Mouse (Mus musculus) right cerebral cortex, postnatal 36 days (tissue): ENCODE measurements around the gene Cbarp.

ENCODE experiments used
- DNase-seq, 2 experiments: peaks; one replicate each; pipeline ENCODE4 v3.0.0; 2022; ENCODE audit warnings: low spot score in 2 of 2, mixed read lengths in 1 of 2

The Cbarp gene

DNA sequence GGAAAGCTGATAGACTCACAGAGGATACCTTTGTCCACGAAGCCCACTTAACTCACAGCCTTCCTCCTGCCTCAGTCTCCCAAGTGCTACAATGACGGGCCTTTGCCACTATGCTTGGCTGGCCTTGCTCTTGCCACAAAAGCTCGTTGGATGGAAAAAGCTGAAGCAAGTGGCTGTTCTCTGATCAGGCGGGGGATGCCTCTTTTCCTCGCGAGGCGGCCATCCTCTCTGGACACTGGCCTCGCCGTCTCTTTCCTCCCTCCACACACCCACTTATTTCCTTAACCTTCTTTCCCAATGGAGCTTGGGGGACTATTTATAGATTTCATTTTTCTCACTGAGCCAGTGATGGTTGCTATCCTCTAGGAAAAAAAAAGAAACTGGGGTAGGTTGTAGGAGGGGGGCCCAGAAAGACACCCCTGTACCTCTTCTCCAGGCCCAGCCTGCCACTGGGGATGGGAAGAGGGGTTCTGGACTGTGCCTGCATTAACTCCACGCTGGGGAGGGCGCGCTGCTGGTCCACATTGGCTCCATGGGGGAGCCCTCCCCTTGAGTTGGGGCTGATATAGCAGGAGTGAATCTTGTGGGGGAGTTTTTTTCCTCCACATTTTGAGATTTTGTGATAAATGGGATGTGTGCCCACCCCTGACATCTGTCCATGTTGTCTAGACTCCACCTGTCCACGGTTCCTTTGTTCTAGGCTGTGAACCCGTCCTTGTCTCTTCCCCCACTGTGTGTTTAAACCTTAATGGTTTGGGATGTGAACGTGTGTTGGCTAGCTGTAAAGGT lies 16.7 kb upstream of the Cbarp start:
- DNase-seq, result no peak

DNA sequence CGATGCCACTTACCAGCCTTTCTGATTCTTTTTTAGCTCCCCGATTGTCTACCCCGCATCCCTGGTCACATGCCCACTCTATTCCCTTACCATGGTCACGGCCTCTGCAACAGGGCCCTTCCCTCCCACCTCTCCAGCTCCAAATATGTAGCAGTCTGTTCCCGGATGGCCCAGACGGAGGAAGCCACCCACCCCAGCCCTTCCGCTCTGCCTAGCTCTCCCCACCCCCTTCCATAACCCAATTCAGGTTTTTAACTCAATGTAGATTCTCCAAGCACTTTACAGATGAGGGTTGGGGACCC lies 16.1 kb upstream of the Cbarp start:
- DNase-seq, result no peak

- no peak for DNase-seq
Measured at GRCm38 (mm10) chr10:80156002-80156751, 15.5 kb upstream of the Cbarp start.

- no peak for DNase-seq
Measured at GRCm38 (mm10) chr10:80155277-80155676, 14.6 kb upstream of the Cbarp start.

GRCm38 (mm10) chr10:80154384-80154783 lies 13.7 kb upstream of the Cbarp start:
- no peak for DNase-seq

GRCm38 (mm10) chr10:80153713-80154112 lies 13.1 kb upstream of the Cbarp start:
- DNase-seq, result no peak

DNA sequence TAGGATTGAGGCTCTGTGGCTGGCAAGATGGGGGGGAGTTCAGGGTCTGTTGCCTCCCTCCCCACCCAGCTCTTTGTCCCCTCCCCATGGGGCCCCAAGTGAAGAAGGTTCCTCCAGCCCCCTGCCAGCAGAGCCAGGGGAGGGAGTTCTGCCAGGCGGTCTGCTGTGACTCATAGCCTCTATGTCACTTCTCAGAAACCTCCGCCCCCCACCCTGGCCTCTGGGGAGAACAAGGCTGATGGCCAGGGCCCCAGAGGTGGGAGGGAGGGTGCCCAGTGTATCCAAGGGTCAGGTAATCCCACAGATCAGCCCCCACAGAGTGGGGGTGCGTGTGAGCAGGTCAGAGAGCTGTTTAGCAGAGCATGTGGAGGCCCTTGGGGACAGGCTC lies 12.2 kb upstream of the Cbarp start:
- no peak for DNase-seq

- DNase-seq, result no peak
Measured at GRCm38 (mm10) chr10:80152071-80152872, 11.6 kb upstream of the Cbarp start.

DNA sequence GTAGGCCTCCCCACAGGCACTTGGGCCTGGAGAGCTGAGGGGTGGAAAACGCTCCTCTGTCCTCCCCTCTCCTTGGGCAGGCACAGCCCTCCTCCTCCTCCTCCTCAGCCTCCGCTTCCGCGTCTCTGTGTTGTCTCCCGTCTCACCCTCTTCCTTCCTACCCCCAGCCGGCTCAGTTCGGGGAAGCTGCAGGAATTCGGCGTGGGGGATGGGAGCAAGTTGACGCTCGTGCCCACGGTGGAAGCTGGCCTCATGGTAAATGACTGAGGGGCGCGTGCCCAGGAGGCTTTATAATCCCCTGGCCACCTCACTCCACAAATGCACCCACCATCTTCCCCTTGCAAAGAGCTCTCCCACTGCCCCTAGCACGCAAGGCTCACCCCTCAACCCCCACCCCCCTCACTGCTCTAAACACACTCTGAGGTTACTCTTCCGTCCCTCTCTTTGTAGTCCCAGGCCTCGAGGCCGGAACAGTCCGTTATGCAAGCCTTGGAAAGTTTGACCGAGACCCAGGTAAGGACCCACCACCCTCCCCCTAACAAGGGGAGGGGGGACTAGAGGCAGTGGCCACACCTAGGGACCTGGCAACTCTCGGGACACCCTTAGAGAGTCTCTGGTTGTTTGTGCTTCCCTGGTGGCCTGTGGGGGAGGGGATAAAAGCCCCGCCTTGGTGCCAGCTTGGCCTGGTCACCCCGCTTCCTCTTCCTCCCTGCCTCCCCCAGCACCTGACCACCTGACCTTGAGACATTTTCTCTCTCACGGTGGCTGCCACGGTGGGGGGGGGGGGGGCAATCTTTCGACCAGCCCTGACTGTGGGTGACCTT lies 10.8 kb upstream of the Cbarp start:
- DNase-seq, result no peak

GRCm38 (mm10) chr10:80150226-80151210 lies 9.9 kb upstream of the Cbarp start:
- DNase-seq, result no peak

- peak; percentile 98 for DNase-seq
Measured at GRCm38 (mm10) chr10:80149291-80150225, 8.9 kb upstream of the Cbarp start.

DNA sequence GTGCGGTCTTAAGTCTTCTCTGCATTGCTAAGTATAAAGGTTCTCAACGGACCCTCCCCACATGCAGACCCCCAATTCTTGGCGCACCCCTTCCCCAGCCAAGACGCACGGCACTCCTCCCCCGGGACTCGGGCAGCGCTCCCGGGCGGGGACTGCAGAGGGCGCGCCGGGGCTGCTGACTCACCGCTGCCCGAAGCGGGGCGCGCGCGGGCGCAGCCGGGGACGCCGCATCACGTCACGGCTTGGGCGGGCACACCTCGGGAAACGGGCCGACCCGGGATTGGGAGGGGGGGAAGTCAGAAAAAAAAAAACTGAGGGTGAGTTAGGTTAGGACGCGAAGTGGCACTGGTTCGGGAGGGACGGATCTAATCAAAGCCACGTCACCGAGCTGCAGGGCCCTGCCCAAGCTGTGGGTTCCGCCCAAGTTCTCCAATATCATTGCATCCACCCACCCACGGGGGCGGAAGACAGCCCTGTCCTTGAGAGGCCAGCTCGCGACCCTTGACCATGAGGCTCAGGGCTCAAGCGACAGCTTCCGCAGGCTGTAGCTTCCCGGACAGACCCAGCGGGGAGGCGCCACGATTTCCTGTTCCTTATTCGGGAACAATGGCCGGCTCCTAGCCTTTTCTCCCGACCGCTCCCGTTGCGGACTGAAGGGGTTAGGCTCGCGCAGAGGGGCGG lies 8.1 kb upstream of the Cbarp start:
- peak; percentile 85 to 89 for DNase-seq

DNA sequence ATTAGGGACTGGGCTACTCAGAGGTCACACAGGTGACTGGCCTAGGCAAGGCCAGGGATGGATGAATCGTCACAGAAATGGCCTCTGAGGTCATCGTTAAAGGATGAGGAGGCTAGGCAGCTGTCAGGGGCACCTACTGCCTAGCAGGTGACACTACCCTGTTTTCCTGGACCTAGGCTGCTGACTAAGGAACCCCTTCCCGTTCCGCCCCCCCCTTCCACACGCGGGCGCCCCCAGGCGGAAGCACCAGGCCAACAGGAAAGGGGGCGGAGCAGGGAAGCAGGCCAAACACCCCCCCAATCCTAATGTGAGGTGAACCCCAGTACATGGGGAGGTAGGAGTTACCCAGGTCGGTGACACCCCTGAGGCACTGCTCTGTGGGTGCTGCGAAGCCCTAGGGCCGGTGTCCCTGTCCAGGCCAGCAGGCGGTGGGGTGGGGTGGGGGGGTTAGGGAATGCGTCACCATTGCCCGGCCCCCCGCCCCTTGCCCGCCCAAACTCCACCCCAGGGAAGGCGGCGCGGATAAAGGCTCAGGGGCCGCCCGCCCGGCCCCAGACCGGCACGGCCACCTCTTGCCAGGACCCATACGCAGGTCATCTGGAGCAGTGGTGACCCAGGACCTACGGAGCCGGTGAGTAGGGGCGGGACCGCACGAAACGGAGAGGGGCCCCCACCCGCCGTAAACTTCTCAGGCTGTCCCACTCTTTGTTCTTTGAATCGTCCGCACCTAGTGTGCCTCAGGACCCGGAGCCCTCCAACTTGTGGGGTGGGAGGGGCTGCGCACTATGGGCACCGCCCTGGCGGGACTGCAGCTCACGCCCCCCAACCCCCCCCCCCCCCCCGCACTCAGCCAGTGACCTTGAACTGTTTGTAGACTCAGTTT lies 7.3 kb upstream of the Cbarp start, which contains the start of gene Midn:
Gene Midn (plus strand): TSS at position 554 of the 883 bp plus-strand sequence.
- DNase-seq, result no peak

DNA sequence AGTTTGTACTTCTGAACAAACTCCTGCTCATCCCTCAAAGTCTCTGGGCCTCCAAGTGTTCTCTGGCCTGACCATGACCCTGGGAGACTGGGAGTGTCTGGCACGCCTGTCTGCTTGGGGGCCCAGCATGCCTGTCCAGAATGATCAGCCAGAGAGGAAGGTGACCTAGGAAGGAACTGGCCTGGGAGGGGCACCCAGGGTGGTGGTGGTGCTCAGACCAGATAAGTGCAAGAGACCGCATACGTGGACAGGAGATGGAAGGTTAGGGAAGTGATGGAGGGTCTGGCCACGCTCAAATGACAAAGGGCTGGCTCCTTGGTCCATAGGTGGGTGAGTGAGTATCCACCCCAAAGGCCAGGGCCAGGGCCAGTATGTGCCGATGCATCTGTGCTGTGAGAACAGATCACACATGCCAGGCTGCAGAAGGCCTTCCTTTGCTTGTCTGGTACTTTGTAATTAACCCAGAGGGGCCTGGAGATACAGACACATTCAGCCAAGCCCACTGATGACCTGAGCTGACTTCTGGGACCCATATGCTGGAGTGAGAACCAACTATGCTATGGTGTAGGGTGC lies 6.6 kb upstream of the Cbarp start:
- no peak for DNase-seq

- DNase-seq, result no peak
Measured at GRCm38 (mm10) chr10:80146568-80147011, 6.0 kb upstream of the Cbarp start.

DNA sequence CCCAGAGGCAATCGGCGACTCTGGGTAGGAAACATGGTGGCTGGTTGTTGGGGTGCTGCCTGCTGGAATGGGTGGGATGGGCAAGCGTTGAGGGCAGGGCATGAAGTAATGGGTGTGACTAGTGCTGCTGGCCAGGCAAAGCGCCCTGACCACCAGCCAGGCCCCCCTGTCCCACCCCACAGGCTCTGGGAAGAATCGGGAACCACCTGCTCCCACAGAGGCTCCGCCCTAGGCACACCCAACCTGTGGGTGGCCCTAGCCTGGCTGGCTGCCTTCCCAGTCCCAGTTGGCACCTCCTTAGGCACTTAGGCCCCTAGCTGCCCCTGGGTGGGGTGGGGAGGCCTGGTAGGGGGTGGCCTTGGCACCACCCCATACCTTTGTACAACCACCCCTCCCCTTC lies 5.3 kb upstream of the Cbarp start:
- no peak for DNase-seq
